Mouse (Mus musculus) C2C12 (cell line): ENCODE results near the gene Ppm1j.

Experiments
- CTCF ChIP-seq: IDR thresholded peaks from one replicate; pipeline ENCODE4 v1.5.1; 2011; ENCODE audit not compliant: control insufficient read depth, insufficient read depth, insufficient read length
- MAX ChIP-seq: IDR thresholded peaks from one replicate; pipeline ENCODE4 v1.6.1; 2011; ENCODE audit warnings: mild to moderate bottlenecking, control low read depth
- USF1 ChIP-seq: IDR thresholded peaks from one replicate; pipeline ENCODE4 v1.6.1; 2011; ENCODE audit warnings: low read depth, mild to moderate bottlenecking, control low read depth, moderate library complexity

GRCm38 (mm10) chr3:104782061-104782681 lies 1.3 kb downstream of the Ppm1j start:
- TF ChIP-seq CTCF (no peak), USF1 (no peak), MAX (no peak)
